Mouse (Mus musculus): ENCODE results near the gene Stra8.

DNA sequence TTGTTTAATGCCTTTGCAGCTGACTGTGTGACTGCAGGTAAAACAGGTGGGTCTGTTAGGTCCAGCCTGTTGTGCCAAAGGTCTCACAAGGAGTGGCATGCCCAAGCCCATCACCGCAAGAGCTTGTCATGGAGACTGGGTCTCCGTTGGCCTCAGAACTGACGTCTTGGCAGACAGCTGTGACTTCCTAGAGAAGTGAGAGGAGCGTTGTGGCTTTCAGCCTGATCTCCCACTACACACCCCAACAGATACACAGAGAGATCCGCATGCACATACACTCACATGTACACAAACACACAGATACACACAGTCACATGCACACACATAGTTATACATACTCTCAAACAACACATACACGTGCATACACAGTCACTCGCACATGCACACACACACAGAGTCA, 31.6 kb downstream of the Stra8 start:
- TF ChIP-seq CTCF (IDR thresholded peaks at IDR 0.05; ENCODE audit: low read depth, low read length) (no peak), POLR2AphosphoS5 (IDR thresholded peaks at IDR 0.05; ENCODE audit: insufficient replicate concordance, low read depth, low read length) (no peak), GATA1 (IDR thresholded peaks at IDR 0.05; ENCODE audit: borderline replicate concordance, low read length) (no peak)
